Mouse (Mus musculus): Measurements from ENCODE around the gene Asic2.

The Asic2 gene

DNA sequence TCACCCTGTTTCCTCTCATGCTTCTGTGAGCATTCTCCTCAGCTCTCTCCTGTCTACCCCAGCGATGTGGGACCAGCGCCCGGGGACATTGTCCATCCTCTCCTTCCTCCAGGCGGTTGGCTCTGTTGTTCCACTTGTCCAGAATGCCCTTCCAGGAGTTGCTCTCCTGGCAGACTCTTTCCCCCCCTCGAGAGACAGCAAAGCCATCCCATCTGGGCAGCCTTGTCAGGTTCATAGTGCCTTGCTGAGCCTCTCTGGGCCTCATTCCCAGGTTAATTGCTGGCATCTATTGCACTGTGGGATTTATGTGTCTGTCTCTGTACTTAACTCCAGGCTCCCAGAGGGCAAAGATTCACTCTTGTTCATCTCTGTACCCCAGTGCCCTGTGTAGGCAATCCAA lies 972.6 kb downstream of the Asic2 start:
- DNase-seq (ENCODE audit: low spot score): no peak

DNA sequence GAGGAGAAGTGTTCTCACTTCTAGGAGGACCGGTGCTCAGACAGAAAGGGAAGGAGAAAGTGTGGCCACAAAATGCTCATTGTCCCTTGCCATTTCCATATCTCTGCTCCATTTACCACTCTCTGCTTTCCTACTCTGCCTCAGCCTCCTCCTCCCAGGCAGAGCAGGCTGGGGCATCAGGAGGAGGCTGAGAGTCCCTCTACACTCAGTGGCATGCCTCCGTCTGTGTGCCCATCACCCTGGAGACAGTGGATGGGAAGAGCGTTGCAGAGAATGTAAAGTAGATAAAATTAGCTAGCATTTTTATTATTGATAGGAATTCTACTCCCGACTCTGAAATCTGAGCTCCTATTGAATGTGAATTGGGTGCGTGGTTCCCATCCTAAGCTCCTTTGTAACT lies 984.7 kb downstream of the Asic2 start:
- no peak for DNase-seq (ENCODE audit: low spot score)

DNA sequence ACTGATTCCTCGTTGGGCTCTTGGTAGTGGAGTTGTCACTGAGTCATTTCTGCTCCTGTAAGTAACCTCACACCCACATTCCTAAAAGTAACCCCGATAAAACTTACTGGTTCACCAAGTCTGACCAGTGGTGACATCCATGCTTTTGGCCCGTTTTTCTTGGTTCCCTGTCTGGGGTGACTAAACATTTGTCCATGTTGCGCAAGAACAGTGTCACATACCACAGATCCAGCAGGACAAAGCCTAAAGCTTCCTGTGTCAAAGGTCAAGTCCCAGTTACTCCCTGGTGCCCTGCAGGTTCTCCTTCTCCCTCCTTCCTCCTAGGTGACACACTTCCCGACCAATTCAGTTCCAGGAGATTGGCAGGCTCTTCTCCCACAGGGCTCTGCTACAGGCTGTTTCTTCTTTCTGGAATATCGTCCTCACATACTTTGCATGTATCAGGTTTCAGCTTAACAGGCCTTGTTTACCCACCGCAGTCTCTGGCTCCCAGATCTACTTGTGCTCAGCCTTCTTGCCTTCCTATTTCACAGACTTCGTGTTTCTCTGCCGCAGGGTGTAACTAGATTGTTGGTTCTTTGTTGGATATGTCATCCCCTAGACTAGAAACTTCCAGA lies 991.9 kb downstream of the Asic2 start:
- DNase-seq (ENCODE audit: low spot score): no peak

DNA sequence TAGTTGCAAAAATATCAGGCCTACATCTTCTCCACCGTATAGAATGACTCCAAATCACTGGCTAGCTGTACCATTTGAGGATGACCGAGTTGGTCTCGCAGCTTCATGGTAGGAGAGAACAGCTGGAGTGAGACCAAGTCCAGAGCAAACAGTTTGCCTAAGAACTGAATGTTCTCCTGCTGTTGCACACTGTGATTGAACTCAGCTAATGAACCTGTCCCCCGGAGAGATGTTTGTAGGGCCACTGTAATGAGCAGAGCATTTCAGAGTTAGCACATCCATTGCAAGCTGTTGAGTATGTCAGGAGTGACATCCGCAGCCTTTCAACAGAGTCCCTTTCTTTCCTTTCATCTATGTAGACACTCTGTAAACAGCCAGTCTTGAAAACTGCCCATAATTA lies 993.6 kb downstream of the Asic2 start:
- no peak for DNase-seq (ENCODE audit: low spot score)

DNA sequence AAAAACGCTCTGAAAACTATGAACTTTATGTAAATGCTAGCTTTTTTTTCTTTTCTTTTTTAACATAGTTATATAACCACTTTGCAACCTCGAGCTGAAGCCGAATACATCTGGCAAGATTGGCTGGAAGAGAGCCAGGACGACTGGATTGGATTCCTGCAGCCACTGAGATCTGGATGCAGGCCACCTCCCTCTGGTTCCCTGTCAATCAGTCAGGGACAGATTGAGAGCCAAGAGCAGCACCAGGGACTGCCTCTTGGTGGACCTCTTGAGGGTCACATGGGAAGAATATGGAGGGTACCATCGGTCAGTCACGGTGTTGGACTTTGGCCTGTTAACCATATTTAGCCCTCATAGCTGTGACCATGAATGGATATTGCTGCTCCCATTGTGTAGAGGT lies 994.3 kb downstream of the Asic2 start:
- peak; percentile 21 for DNase-seq (ENCODE audit: low spot score)

DNA sequence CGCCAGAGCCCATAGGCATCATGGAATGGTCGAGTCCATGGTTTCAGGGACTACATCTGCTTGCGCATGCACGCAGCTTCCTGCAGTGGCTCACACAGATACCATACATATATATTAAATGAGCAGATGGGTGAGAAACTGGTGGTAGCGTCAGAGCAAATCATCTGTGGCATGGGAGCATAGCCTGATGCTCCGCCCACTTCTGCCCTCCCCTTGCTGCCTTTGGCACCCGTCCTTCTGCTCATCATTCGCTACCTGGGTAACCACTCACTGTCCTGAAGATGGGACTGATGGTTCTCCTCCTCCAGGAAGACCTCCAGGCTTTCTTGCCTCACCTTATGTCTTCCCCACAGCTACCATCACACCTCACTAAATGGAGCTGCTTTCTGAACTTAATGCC lies 995.0 kb downstream of the Asic2 start:
- DNase-seq (ENCODE audit: low spot score): no peak

DNA sequence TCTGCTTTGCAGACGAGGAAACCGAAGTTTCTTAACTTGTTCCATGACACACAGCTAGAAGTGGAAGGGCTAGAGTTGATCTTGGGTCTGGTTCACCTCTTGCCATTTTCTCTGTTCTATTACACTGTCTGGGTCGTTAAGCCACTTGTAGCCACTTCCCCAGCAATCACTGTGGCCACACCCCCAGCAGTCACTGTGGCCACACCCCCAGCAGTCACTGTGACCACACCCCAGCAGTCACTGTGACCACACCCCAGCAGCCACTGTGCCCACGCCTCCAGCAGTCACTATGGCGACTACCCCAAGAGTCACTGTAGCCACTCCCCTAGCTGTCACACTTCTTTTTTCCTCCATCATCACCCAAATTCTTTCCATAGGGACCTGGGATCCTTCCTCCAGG lies 1000.7 kb downstream of the Asic2 start:
- DNase-seq (ENCODE audit: low spot score): no peak

DNA sequence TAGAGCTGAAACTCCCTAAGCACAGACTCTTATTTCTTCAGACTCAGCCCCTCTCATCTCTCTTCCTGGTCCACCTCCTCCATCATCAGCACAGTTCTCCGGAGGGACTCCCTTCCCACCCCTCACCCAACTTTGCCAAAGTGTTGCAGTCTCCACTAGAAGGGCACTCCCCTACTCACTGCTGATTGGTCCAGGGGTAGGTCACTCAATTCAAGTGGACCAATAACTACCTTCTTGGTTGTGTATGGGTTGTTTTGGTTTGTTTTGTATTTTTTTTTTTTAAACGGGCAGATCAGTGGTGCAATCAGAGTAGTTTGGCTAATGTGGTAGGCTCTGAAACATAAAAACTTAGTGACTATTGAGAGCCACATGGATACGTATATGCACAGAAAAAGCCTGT lies 1002.2 kb downstream of the Asic2 start:
- no peak for DNase-seq (ENCODE audit: low spot score)

DNA sequence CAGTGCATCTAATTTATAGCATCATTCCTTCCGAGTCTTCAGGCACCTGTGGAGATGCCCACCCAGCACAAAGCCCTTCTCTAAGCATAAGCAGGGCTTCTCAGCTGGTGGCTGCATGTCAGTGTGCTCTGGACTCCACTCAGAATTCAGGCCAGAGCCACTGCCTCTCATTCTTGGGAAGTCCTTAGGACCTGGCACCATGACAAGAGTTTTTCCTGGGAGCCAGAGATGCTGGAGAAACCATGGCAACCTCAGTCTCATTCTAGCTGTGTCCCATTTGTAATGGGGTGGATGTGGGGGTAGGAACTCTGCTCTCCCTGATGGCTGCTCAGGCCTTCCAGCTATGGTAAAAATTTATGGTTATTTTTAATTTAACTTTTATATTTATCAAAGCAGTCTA lies 1006.9 kb downstream of the Asic2 start:
- DNase-seq (ENCODE audit: low spot score): no peak

DNA sequence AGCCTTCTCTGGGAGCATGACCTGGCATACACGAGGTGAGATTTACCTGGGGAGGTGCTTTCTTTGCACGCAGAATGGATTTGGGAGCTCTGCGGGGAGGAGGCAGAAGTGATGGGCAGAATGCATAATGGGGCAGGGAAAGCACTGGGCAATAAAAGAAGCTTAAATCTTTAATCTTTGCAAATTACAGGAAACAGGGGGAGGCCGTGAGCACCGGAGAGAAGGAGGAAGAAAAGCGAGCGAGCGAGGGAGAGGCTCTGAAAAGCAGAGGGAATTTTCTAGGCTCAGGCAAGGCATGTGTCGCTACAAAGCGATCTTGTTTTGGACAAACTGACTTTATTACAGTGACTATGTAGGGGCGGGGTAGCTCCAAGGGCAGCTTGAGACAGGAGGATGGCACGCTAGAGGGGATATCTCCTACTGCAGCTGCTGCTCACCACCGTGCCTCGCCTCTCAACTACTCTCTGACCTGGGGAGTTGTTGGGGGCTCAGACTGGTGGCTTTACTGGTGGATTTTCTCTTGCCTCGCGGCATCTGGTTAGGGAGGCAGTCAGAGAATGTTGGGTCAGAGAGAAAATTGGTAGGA lies 1010.1 kb downstream of the Asic2 start:
- DNase-seq (ENCODE audit: low spot score): no peak

DNA sequence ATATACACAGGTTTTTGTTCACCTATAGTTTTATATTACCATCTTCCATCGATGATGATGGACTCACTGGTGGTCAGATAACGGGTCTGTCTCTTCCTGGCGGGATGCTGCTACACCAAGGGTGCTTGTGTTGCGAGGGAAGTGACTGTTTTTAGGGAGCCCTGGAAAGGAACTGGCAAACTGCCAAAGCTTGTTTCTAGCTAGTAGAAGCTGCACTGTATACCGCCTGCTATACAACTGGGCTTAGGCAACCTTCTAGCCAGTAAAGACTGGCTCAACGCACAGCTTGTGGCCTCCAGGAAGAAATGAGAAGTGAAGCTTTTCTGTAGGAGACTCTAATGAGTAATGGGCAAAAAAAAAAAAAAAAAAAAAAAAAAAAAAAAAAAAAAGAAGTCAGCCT lies 1012.3 kb downstream of the Asic2 start:
- DNase-seq (ENCODE audit: low spot score): no peak

DNA sequence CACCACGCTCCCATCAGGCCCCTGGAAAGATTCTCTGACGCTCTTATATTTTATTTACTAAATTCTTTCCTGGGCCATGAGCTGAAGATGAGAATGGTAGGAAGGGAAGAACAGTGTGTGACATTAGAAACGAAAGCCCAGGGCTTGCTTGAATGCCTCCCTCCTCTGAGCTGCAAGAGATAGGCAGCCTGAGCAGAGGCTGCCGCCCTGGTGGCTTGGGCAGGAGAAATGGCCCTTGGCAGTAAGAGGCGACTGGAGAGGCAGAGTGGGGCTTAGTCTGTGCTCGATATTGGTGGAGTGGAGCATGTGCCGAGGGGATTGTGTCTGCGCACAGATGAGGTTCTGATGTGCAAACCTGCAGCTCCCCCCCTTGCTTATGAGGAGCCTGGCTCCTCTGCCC lies 1014.1 kb downstream of the Asic2 start:
- DNase-seq (ENCODE audit: low spot score): no peak

DNA sequence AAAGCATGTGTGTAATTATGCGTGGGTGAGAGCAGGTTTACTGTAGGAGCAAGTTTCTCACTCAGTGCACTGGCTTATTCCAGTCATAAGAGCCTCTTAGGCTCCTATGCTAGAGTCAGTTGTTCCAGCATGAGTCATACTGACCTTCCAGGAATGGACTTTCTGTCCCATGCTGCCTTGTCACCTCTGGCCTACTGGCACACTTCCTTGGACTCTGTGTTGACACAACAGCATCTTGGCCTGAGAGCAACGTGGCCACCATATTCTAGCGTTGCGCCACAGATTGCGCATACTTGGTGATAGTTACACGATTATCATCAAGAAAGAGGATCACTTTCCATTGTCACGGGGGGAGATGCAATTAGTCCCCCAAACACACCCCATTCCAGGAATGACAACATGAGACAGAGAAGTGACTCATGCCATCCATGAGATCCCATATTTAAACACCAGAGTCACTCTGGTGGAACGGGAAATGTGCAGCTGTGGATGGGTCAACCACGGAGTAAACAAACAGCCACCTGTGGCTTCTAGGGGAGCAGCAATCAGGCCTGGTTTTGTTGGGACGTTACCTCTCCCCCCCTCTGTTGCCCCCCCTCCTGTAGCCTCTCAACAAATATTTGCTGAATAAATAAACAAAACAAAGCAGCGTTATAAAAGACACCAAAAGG lies 1019.1 kb downstream of the Asic2 start:
- DNase-seq (ENCODE audit: low spot score): no peak

DNA sequence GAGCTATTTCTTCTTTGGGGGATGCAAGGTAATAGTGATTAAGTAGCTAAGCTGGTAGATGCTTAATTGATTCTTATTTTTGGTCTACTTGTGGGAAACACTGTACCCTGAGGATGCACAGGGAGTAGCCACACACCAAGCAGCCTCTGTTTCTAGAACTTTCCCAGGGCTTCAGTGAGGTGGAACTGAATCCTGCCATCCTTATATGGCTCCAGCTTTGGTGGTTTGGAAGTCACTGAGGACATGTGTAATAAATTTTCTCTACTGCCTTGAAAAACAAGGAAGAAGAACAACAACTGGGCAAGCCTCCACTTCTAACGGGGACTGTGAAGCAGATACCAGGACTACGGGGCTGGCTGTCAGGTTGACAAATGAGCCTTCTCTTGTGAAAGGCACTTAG lies 1020.2 kb downstream of the Asic2 start:
- DNase-seq (ENCODE audit: low spot score): no peak

DNA sequence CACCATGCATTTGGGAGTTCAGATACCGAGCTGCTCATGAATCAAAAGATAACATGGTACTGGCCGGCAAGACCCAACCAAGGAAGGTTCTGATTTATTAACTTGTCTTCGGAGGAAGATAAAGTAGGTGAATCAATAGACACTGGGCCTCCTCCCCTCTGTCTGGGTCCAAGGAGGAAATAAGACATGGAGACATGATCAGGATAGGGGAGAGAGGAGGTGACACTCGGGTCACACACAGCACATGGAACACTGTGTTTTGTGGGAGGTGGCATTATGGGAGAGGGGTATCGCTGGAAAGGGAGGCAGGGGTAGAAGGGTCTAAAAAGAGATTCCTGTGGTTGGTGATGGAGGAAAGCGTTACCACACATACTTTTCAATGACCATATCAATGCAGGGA lies 1022.1 kb downstream of the Asic2 start:
- DNase-seq (ENCODE audit: low spot score): no peak

DNA sequence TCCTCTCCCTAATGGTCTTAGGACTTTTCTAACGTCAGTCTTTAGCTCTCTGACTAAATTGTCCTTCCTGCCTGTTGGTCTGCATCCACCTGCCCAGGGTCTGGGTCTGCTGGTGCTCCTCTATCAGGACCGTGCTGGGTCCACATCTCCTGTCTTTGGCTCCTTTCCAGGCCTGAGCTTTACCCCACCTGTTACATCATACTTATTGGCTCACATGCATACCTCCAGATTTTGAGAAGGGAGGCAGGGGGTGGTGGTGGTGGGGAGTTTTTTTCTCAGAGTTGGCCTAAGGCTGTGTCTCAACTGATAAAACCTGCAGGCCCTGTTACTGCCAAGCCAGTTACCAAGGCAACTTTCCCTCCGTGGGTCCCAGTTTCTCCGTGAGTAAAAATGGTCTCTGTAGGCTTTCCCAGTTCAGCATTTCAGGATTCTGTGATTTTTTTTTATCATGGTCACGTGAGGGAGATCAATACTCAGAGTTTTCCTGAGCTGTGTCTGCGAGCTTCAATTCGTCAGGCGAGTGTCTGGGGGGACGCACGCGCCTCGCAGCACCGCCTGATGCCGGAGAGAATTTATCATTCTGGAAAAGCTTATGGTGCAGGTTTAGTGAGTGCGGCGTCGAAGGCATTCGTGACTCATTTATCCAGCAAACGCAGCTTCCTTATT lies 1044.8 kb downstream of the Asic2 start:
- DNase-seq (ENCODE audit: low spot score): no peak

DNA sequence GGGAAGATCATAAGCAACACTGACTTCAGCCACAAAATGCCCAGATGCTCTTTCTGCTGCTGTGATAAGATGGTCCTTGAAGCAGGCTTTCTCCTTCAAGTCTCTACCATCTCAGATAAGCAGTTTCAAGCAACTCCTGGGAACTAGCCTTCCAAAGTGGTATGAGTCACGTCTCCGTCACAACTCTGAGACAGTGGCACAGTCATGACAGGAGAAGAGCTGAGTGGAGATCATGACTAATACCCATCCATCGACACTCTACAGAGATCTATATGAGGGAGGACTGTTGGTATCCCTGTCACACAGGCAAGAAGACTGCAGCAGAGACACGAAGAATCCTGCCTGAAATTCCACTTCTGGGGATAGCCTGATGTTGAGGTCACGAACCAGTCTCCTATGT lies 1049.9 kb downstream of the Asic2 start:
- DNase-seq (ENCODE audit: low spot score): no peak

DNA sequence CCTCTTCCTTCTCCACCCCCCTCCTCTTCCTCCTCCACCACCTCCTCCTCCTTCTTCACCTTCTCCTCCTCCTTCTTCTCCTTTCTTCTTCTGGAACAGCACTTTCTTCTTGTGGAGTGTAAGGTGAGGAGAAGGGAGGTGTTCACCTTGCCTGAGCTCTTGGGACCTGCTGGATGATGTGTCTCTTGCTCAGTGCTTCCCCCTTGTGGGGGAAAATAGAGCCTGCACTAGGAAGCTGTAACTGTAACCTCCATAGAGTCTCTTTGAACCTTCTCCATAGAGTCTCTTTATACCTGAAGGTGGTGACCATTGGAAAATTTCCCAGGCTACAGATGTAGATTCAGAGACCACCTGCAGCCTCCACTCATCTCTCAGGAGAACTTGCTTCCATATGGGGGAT lies 1050.6 kb downstream of the Asic2 start:
- DNase-seq (ENCODE audit: low spot score): no peak

DNA sequence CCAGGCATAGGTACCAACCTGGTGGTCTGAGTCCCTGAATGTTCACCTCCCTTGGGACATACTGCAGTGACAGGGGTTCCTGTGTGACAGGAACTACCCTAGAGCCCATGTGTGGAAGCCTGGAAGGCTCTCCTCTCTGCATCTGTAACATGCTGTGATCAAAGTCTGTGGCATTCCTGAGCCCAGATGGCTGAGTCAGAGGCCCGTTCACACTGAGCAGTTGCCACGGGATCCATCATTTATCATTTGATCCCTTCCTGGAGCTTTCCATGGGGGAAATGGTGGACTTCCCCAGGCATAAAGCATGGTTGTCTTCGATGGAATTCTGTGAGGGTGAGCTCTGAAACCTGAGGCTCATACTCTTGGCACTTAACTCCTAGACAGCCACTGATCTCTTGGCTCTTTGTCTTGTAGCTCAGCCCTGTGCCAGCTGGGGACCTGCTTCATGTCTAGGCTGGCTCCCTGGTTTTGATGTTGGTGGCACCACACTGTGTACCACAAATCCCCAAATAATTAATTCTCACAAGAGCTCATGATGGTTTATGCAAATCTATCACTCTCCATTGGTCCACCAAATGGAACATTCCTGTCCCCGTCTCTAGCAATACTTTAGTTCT lies 1054.7 kb downstream of the Asic2 start:
- DNase-seq (ENCODE audit: low spot score): no peak

DNA sequence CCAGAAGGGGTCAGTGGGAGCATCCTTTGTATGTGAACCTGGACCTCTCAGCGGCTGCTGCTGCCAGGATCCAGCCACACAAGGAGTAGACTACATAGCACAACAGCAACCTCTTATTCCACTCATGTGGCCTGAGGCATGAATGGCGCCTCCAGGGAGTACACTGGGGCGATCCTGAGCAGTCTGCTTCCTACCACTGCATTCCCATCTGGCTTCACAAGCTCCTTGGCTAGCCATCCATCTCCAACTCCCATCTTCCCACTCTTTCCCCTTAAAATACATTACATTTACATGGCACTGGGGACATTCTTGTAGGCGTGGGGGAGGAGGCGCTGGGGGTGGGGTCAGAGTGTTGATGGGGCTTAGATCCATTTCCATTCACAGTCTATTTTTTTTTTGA lies 1055.5 kb downstream of the Asic2 start:
- no peak for DNase-seq (ENCODE audit: low spot score)

DNA sequence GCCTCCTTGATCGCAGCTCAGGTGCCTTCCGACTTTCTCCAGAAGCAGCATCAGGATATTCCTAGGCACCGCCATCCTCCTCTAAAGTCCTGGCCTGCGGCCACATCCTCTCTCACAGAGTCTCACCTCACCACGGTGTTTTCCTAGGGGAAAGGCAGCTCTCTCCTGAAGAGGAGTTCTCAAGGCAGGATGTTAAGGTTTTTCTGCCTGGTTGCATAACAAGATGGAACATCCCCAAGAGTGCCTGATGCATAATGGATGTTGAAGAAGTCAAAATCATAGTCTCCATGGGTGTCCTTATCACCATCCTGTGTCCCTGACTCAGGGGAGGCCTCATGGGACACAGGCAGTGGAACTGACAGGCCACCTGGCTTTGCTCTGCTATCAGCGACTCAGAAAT lies 1060.4 kb downstream of the Asic2 start:
- no peak for DNase-seq (ENCODE audit: low spot score)

DNA sequence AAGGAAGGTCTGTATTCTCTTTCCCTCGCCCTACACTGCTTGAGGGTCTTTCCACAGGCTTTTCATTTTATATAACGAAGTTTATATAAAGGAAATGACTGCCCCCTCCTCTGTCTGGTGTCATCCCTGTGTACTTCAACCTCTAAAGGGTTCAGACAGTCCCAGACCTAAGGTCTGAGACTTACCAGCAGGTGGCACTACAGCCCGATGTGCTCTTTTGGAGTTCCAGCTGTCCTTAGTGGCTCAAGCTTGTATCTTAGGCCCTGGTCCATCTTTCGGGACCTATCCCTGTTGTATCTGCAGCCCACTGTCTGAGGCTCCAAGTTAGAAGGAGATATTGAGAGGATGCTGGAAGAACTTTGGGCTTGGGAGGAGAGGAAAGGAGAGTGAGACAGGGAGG lies 1061.8 kb downstream of the Asic2 start:
- DNase-seq (ENCODE audit: low spot score): peak; percentile 52

DNA sequence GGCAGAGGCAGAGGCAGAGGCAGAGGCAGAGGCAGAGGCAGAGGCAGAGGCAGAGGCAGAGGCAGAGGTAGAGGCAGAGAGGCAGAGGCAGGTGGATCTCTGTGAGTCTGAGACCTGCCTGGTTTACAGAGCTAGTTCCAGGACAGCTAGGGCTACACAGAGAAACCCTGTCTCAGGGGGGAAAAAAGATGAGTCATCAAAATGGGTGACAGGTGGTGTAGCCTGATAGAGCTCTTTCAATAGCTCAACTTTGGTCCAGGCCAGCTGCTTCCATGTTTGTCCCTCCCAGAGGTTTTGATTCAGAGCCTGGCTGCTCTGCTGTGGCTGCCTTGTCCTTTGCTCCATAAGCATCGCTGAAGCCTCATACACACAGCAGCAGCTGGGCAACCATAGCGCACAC lies 1063.7 kb downstream of the Asic2 start:
- no peak for DNase-seq (ENCODE audit: low spot score)

Measured in ovary, postnatal 14 days (tissue).